Mouse (Mus musculus): Measurements from ENCODE around the gene Lgals2. TPM values are rescaled to one million over a fixed set of nuclear protein-coding genes. Genes with fewer than 3 reads are reported as not detected.
A peak's percentile ranks its signal among the peaks of the same experiment; 100 is the strongest.

Lgals2 gene
- 0.68 TPM in 1 of 2 replicates, not detected in the other for polyA plus RNA-seq (2015; fragmentation: Nextera tagmentation; extraction: Ambion mirVana)

- no peak for ATAC-seq (ENCODE audit: low FRiP score, low read depth)
- WGBS, result 80% methylated on average over 8 of the region's 8 CpGs
- H3K36me3 ChIP-seq, result no peaks in the 10 kb centered on the region
- no peaks in the 10 kb centered on the region for H3K9me3 ChIP-seq
- H3K9ac ChIP-seq, result no peak within 1 kb of the TSS
- H3K4me2 ChIP-seq, result no peak within 1 kb of the TSS
- H3K4me3 ChIP-seq, result no peak within 1 kb of the TSS
- H3K27ac ChIP-seq (replicated peaks), result no peak within 1 kb of the TSS
- H3K27me3 ChIP-seq, result no peaks in the 10 kb centered on the region
- H3K4me1 ChIP-seq (replicated peaks), result no peaks in the 10 kb centered on the region
Observed at GRCm38 (mm10) chr15:78855303-78855965, at the start of gene Lgals2. Gene Lgals2, minus strand, starts transcription at chr15:78855529.

GRCm38 (mm10) chr15:78903243-78903642 lies 47.9 kb upstream of the Lgals2 start:
- Histone ChIP-seq H3K9me3 (no peaks in the 10 kb centered on the region), H3K4me2 (no peak overlapping the region), H3K27me3 (peaks cover 15% of the 10 kb centered on the region; the same call in 1 of the 2 replicates), H3K4me1 (replicated peaks) (peaks cover 21% of the 10 kb centered on the region), H3K9ac (no peak overlapping the region), H3K36me3 (no peaks in the 10 kb centered on the region), H3K27ac (replicated peaks) (no peak overlapping the region), H3K4me3 (no peak overlapping the region)
- 5% methylated on average over 2 of the region's 2 CpGs for WGBS
- ATAC-seq (ENCODE audit: low FRiP score, low read depth), result peak; percentile 19; the same call in 1 of the 2 replicates

GRCm38 (mm10) chr15:78901422-78901789 lies 46.1 kb upstream of the Lgals2 start:
- Histone ChIP-seq H3K27ac (replicated peaks) (no peak overlapping the region), H3K4me3 (no peak overlapping the region), H3K9me3 (no peaks in the 10 kb centered on the region), H3K9ac (no peak overlapping the region), H3K36me3 (no peaks in the 10 kb centered on the region), H3K4me1 (replicated peaks) (peaks cover 21% of the 10 kb centered on the region), H3K27me3 (peaks cover 15% of the 10 kb centered on the region; the same call in 1 of the 2 replicates), H3K4me2 (0 out of 2 replicates have a peak overlapping the region, but pooled peaks have one; percentile 98)
- WGBS, result 41% methylated on average over 8 of the region's 8 CpGs
- ATAC-seq (ENCODE audit: low FRiP score, low read depth), result 0 out of 2 replicates have a peak, but pooled peaks have one; percentile 21

- Histone ChIP-seq H3K36me3 (no peaks in the 10 kb centered on the region), H3K27me3 (peaks cover 15% of the 10 kb centered on the region; the same call in 1 of the 2 replicates), H3K4me2 (peak overlapping the region; percentile 98), H3K4me1 (replicated peaks) (peaks cover 21% of the 10 kb centered on the region), H3K9ac (no peak overlapping the region), H3K27ac (replicated peaks) (no peak overlapping the region), H3K4me3 (peak overlapping the region; percentile 59), H3K9me3 (no peaks in the 10 kb centered on the region)
- ATAC-seq (ENCODE audit: low FRiP score, low read depth), result no peak
- 27% methylated on average over 18 of the region's 18 CpGs for WGBS
Observed at GRCm38 (mm10) chr15:78900585-78901421, 45.5 kb upstream of the Lgals2 start.

GRCm38 (mm10) chr15:78899740-78900584 lies 44.6 kb upstream of the Lgals2 start, which contains the start of gene Sh3bp1:
Gene Sh3bp1, plus strand, starts transcription at chr15:78899768.
- no peaks in the 10 kb centered on the region for H3K9me3 ChIP-seq
- WGBS, result 2% methylated on average over 47 of the region's 47 CpGs
- no peak for ATAC-seq (ENCODE audit: low FRiP score, low read depth)
- no peak within 1 kb of the TSS for H3K27ac ChIP-seq (replicated peaks)
- peak within 1 kb of the TSS; percentile 59 for H3K4me3 ChIP-seq
- H3K27me3 ChIP-seq, result peaks cover 15% of the 10 kb centered on the region; the same call in 1 of the 2 replicates
- peak within 1 kb of the TSS; percentile 98 for H3K4me2 ChIP-seq
- H3K9ac ChIP-seq, result peak within 1 kb of the TSS; percentile 59
- H3K36me3 ChIP-seq, result no peaks in the 10 kb centered on the region
- H3K4me1 ChIP-seq (replicated peaks), result peaks cover 21% of the 10 kb centered on the region

- Histone ChIP-seq H3K4me3 (peak within 1 kb of the TSS; percentile 59), H3K4me1 (replicated peaks) (peaks cover 21% of the 10 kb centered on the region), H3K36me3 (no peaks in the 10 kb centered on the region), H3K9me3 (no peaks in the 10 kb centered on the region), H3K27me3 (peaks cover 15% of the 10 kb centered on the region; the same call in 1 of the 2 replicates), H3K4me2 (peak within 1 kb of the TSS; percentile 98), H3K9ac (peak within 1 kb of the TSS; percentile 59), H3K27ac (replicated peaks) (no peak within 1 kb of the TSS)
- no peak for ATAC-seq (ENCODE audit: low FRiP score, low read depth)
- 4% methylated on average over 19 of the region's 20 CpGs for WGBS
Observed at GRCm38 (mm10) chr15:78899409-78899739, 44.0 kb upstream of the Lgals2 start, which contains the start of gene Gm49510. Gene Gm49510, plus strand, starts transcription at chr15:78899667.

- WGBS, result 57% methylated on average over 6 of the region's 6 CpGs
- H3K27me3 ChIP-seq, result peaks cover 15% of the 10 kb centered on the region; the same call in 1 of the 2 replicates
- no peak overlapping the region for H3K9ac ChIP-seq
- H3K4me2 ChIP-seq, result peak overlapping the region; percentile 98; the same call in 1 of the 2 replicates
- no peak overlapping the region for H3K4me3 ChIP-seq
- no peaks in the 10 kb centered on the region for H3K9me3 ChIP-seq
- H3K4me1 ChIP-seq (replicated peaks), result peaks cover 27% of the 10 kb centered on the region
- peaks cover 1% of the 10 kb centered on the region; the same call in 1 of the 2 replicates for H3K36me3 ChIP-seq
- no peak for ATAC-seq (ENCODE audit: low FRiP score, low read depth)
- H3K27ac ChIP-seq (replicated peaks), result no peak overlapping the region
Observed at GRCm38 (mm10) chr15:78898507-78899001, 43.2 kb upstream of the Lgals2 start.

GRCm38 (mm10) chr15:78897488-78897887 lies 42.2 kb upstream of the Lgals2 start:
- ATAC-seq (ENCODE audit: low FRiP score, low read depth), result no peak
- Histone ChIP-seq H3K4me2 (no peak overlapping the region), H3K27ac (replicated peaks) (no peak overlapping the region), H3K4me1 (replicated peaks) (peaks cover 27% of the 10 kb centered on the region), H3K36me3 (peaks cover 12% of the 10 kb centered on the region; the same call in 1 of the 2 replicates), H3K4me3 (no peak overlapping the region), H3K27me3 (peaks cover 15% of the 10 kb centered on the region; the same call in 1 of the 2 replicates), H3K9ac (no peak overlapping the region), H3K9me3 (no peaks in the 10 kb centered on the region)
- 91% methylated on average over 4 of the region's 4 CpGs for WGBS

- Histone ChIP-seq H3K4me3 (no peak overlapping the region), H3K4me2 (no peak overlapping the region), H3K36me3 (peaks cover 21% of the 10 kb centered on the region), H3K9ac (no peak overlapping the region), H3K9me3 (no peaks in the 10 kb centered on the region), H3K27ac (replicated peaks) (no peak overlapping the region), H3K27me3 (peaks cover 11% of the 10 kb centered on the region; the same call in 1 of the 2 replicates), H3K4me1 (replicated peaks) (peaks cover 24% of the 10 kb centered on the region)
- no peak for ATAC-seq (ENCODE audit: low FRiP score, low read depth)
- 92% methylated on average over 3 of the region's 3 CpGs for WGBS
Observed at GRCm38 (mm10) chr15:78896149-78896548, 40.8 kb upstream of the Lgals2 start.

GRCm38 (mm10) chr15:78895741-78896140 lies 40.4 kb upstream of the Lgals2 start:
- peaks cover 20% of the 10 kb centered on the region for H3K4me1 ChIP-seq (replicated peaks)
- H3K9me3 ChIP-seq, result no peaks in the 10 kb centered on the region
- no peak overlapping the region for H3K4me3 ChIP-seq
- no peak overlapping the region for H3K27ac ChIP-seq (replicated peaks)
- H3K9ac ChIP-seq, result no peak overlapping the region
- peaks cover 7% of the 10 kb centered on the region; the same call in 1 of the 2 replicates for H3K27me3 ChIP-seq
- 82% methylated on average over 2 of the region's 2 CpGs for WGBS
- H3K4me2 ChIP-seq, result no peak overlapping the region
- ATAC-seq (ENCODE audit: low FRiP score, low read depth), result no peak
- peaks cover 25% of the 10 kb centered on the region for H3K36me3 ChIP-seq

GRCm38 (mm10) chr15:78894726-78895125 lies 39.4 kb upstream of the Lgals2 start:
- Histone ChIP-seq H3K4me1 (replicated peaks) (peaks cover 10% of the 10 kb centered on the region), H3K27me3 (peaks cover 7% of the 10 kb centered on the region; the same call in 1 of the 2 replicates), H3K9ac (no peak overlapping the region), H3K36me3 (peaks cover 26% of the 10 kb centered on the region), H3K27ac (replicated peaks) (no peak overlapping the region), H3K4me3 (no peak overlapping the region), H3K4me2 (no peak overlapping the region), H3K9me3 (no peaks in the 10 kb centered on the region)
- 75% methylated on average over 13 of the region's 13 CpGs for WGBS
- no peak for ATAC-seq (ENCODE audit: low FRiP score, low read depth)
